In the genomic region with DNA sequence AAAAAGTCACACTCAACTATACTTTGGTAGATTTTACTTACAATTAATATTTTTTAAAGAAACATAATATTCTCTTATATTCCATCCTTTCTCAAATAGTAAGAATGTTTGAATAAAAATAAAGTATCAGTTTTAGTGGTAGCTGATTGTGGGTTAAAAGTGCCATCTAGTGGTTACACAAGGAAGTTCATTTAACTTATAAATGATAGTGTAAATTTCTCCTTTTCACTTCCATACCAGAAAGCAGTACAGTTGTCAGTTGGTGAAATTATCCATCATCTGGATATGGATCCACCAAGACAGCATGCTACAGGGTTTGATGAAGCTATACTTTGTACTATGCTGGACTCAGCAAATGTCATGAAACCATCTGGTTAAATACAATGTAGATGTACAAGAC, we compare ENCODE assay signal across 10 mouse cellular contexts.
DNase-seq lines count a peak whose midpoint lies in the region; ATAC-seq and TF ChIP-seq lines count a peak whose summit lies in the region.
"Had no signal": no experiment of that assay in that cellular context is flagged by ENCODE, and none has a peak within 500 bp of the region (broad histone marks: within the 10 kb centered on the region; RNA-seq: fewer than 3 reads in every experiment).

No protein-coding gene starts in this region.

- 0 out of 2 replicates have a peak, but pooled peaks have one; percentile 7 for TF ChIP-seq CTCF in kidney, adult 2 months (conservative IDR thresholded peaks at IDR 0.05; ENCODE audit: insufficient read depth, insufficient read length, low read depth, low read length)
- TF ChIP-seq CTCF in brain, embryonic 14.5 days (IDR thresholded peaks at IDR 0.05; ENCODE audit: borderline replicate concordance, extremely low read depth, insufficient read depth, insufficient read length), result no peak

- TF ChIP-seq POLR2A in kidney, adult 2 months (IDR thresholded peaks at IDR 0.05; ENCODE audit: low read depth, low read length), result no peak
- no peak for TF ChIP-seq POLR2A in brain, embryonic 14.5 days (IDR thresholded peaks at IDR 0.05; ENCODE audit: borderline replicate concordance, extremely low read depth, insufficient read depth, insufficient read length, poor library complexity, severe bottlenecking)

- peak; percentile 55 for ATAC-seq in megakaryocyte, adult 5-6 weeks (ENCODE audit: poor library complexity, severe bottlenecking)
- no peak for ATAC-seq in activated CD4-positive, CD25-positive, alpha-beta regulatory T cell, adult 4 months

- H3K4me1 ChIP-seq in kidney, adult 2 months (ENCODE audit: control insufficient read depth, insufficient read depth, low read length), result no peaks in the 10 kb centered on the region

- H3K27ac ChIP-seq in kidney, adult 2 months (ENCODE audit: insufficient read depth, low read depth, low read length), result no peak overlapping the region
- H3K27ac ChIP-seq: heart, embryonic 15.5 days; liver, embryonic 14.5 days had no signal

- no peaks in the 10 kb centered on the region for H3K36me3 ChIP-seq in kidney, adult 2 months (ENCODE audit: control insufficient read depth, insufficient read depth, low read length)
- H3K36me3 ChIP-seq: heart, embryonic 15.5 days had no signal

- H3K27me3 ChIP-seq in kidney, adult 2 months (replicated peaks; ENCODE audit: control insufficient read depth, insufficient read depth, low read length), result no peaks in the 10 kb centered on the region
- H3K27me3 ChIP-seq: heart, embryonic 15.5 days had no signal

- DNase-seq in kidney, adult 2 months, result peak; percentile 25
- DNase-seq in kidney, postnatal 25 days, result no peak
- DNase-seq in ES-CJ7 (ENCODE audit: low read depth, low spot score), result peak; percentile 4
- DNase-seq in brain, embryonic 14.5 days (ENCODE audit: low read depth), result peak; percentile 67
- DNase-seq in urinary bladder, postnatal 14 days (ENCODE audit: low spot score), result no peak
- no peak for DNase-seq in T-cell, adult 2 months (ENCODE audit: low spot score)

- no peak overlapping the region for H3K4me3 ChIP-seq in kidney, adult 2 months (ENCODE audit: insufficient read depth, low read depth, low read length)
- H3K4me3 ChIP-seq: heart, embryonic 15.5 days had no signal

Comparison
In these comparisons a context has a peak if more than half of its experiments do, and no peak if none do; other contexts are left out.
1. DNase-seq: peak in kidney, adult 2 months (single experiment), ES-CJ7 (single experiment) and brain, embryonic 14.5 days (single experiment); none in kidney, postnatal 25 days (0 of 2), urinary bladder, postnatal 14 days (single experiment) and T-cell, adult 2 months (single experiment).